Mouse (Mus musculus) liver, adult 2 months (tissue): ENCODE data around the gene Glis3. TPM values are rescaled to one million over a fixed set of nuclear protein-coding genes. Genes with fewer than 3 reads are reported as not detected.

Experiments
- DNase-seq: peaks from one replicate; pipeline ENCODE4 v3.0.0-alpha.2; 2011; ENCODE audit warnings: low read depth, low spot score; ENCODE audit errors: extremely low read depth
- H3K27ac ChIP-seq: fragments of 200-500 bp; replicated peaks from 2 replicates; pipeline ENCODE4 v1.5.1; 2012; ENCODE audit warnings: low read depth, mild to moderate bottlenecking, control low read depth, inconsistent platforms, low read length; ENCODE audit not compliant: insufficient read depth
- H3K27me3 ChIP-seq: fragments of 200-500 bp; 2 replicates; pipeline ENCODE4 v1.6.1; 2012; ENCODE audit warnings: mild to moderate bottlenecking, moderate library complexity, low read length, inconsistent platforms; ENCODE audit not compliant: control insufficient read depth, insufficient read depth
- H3K36me3 ChIP-seq: fragments of 200-500 bp; 2 replicates; pipeline ENCODE4 v1.6.1; 2012; ENCODE audit warnings: low read length, inconsistent platforms; ENCODE audit not compliant: control insufficient read depth, insufficient read depth
- H3K4me1 ChIP-seq: fragments of 200-500 bp; 2 replicates; pipeline ENCODE4 v1.6.1; 2011; ENCODE audit warnings: low read length; ENCODE audit not compliant: control insufficient read depth, insufficient read depth
- H3K4me3 ChIP-seq: fragments of 200-500 bp; 2 replicates; pipeline ENCODE4 v1.5.1; 2011; ENCODE audit warnings: low read depth, mild to moderate bottlenecking, control low read depth, low read length, moderate library complexity; ENCODE audit not compliant: insufficient read depth
- H3K79me2 ChIP-seq: fragments of 200-500 bp; 2 replicates; pipeline ENCODE4 v1.6.1; 2012; ENCODE audit warnings: inconsistent platforms, mild to moderate bottlenecking, low read length, moderate library complexity; ENCODE audit not compliant: control insufficient read depth, insufficient read depth
- H3K9ac ChIP-seq: fragments of 200-500 bp; 2 replicates; pipeline ENCODE4 v1.6.1; 2012; ENCODE audit warnings: low read depth, mild to moderate bottlenecking, control low read depth, inconsistent platforms, low read length
- CTCF ChIP-seq: fragments of 200-500 bp; IDR thresholded peaks from 2 replicates; pipeline ENCODE4 v1.5.1; 2011; ENCODE audit warnings: low read depth, low read length, control low read depth
- POLR2A ChIP-seq: fragments of 200-500 bp; IDR thresholded peaks from 2 replicates; pipeline ENCODE4 v1.6.1; 2011; ENCODE audit warnings: low read length, control low read depth; ENCODE audit not compliant: insufficient read depth; ENCODE audit errors: extremely low read depth
- WGBS: fragments of 180-500 bp; shearing (Covaris S2); methylation state at CpG from one replicate; pipeline ENCODE4 v1.1.7; 2018; 5-methylcytosine and 5-hydroxymethylcytosine counted together
- polyA plus RNA-seq: library from polyadenylated mRNA; depleted of rRNA; stranded (reverse); fragments of >200 nt; gene quantifications from 2 replicates; pipeline ENCODE4 v1.2.3, GENCODE M21; 2012
- total RNA-seq: library from RNA; depleted of rRNA; stranded (reverse); fragments of >200 nt; gene quantifications from 2 replicates; pipeline ENCODE4 v1.2.3, GENCODE M21; 2014

Gene Glis3
- total and polyA plus RNA-seq, 2 experiments: 0.37 to 0.43 TPM

DNA sequence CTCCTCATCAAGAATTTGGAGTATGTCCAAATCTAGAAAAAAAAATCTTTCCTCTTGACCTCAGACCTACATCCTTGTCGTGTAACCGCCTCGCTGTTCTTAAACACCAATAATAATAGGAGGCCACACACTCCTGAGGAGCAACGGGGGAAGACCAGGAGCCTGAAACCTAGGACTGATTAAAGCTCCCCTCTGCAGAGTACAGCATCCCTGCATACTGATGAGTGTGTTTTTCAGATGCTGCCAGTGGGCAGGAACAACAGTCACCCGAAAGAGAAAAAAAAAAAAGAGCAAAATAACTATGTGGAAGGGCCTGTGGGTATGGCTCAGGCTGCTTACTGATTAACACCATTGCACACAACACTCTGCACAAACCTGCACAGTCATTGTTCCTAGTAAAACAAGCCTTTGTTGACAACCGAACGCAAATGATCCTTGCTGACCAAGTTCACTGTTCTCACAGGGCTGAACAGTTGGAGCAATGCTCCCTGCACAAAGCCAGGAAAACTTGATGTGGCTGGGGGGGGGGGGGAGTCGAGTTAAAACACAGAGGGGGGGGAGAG lies 43.8 kb downstream of the Glis3 start:
- H3K79me2 ChIP-seq: no peaks in the 10 kb centered on the region

DNA sequence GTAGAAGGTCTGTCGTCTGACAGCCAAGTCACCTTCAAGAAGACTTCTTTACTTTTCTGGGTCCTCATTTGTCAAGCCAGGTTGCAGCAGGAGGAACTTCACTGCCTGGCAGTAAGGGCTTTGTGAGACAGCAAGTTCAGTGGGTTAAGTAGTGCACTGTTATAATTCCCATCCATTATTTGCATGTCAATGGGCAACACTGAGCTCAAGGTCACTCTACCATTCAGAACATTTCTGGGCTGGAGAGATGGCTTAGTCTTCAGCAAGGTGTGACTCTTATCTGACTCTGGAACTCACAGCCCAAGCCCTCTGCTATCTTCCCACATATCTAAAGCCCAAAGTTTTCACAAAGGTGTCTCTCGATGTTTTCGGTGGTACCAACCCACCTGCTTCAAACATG lies 44.9 kb downstream of the Glis3 start:
- TF ChIP-seq CTCF (no peak), POLR2A (no peak)
- no peak for DNase-seq
- Histone ChIP-seq H3K9ac (no peak overlapping the region), H3K4me3 (no peak overlapping the region), H3K79me2 (no peaks in the 10 kb centered on the region), H3K4me1 (no peaks in the 10 kb centered on the region), H3K27ac (no peak overlapping the region), H3K36me3 (no peaks in the 10 kb centered on the region), H3K27me3 (no peaks in the 10 kb centered on the region; the same call in 1 of the 2 replicates)
- WGBS: 86% methylated on average over 3 of the region's 3 CpGs

More for the DNA sequence above, 43.8 kb downstream of the Glis3 start:
- DNase-seq: no peak
- Histone ChIP-seq H3K4me3 (no peak overlapping the region), H3K4me1 (no peaks in the 10 kb centered on the region), H3K9ac (no peak overlapping the region), H3K27ac (no peak overlapping the region), H3K27me3 (no peaks in the 10 kb centered on the region; the same call in 1 of the 2 replicates), H3K36me3 (no peaks in the 10 kb centered on the region)
- WGBS: 41% methylated on average over 7 of the region's 8 CpGs
- TF ChIP-seq CTCF: no peak
- no peak for TF ChIP-seq POLR2A

DNA sequence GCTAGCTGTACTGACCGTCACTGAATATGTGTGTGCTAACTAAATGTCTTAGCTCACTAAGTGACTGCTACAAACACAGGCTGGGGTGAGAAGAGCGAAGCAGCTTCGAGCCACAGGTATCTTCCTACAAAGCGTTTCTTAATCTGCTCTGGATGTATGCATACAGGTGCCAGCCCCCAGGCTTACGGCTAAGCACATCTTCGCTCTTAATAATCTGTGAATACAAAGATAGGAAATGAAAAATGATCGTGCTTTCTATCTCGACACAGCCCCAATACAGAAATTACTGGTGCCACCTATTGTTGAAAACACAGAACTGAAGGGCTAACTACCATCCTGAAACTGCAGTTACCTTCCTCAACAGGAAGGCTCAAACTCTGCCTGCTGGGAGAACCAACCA lies 51.5 kb downstream of the Glis3 start:
- WGBS: 59% methylated on average over 8 of the region's 8 CpGs
- Histone ChIP-seq H3K36me3 (no peaks in the 10 kb centered on the region), H3K4me1 (no peaks in the 10 kb centered on the region), H3K4me3 (no peak overlapping the region), H3K79me2 (no peaks in the 10 kb centered on the region), H3K27ac (no peak overlapping the region), H3K9ac (no peak overlapping the region), H3K27me3 (no peaks in the 10 kb centered on the region)
- TF ChIP-seq CTCF (no peak), POLR2A (no peak)
- no peak for DNase-seq

DNA sequence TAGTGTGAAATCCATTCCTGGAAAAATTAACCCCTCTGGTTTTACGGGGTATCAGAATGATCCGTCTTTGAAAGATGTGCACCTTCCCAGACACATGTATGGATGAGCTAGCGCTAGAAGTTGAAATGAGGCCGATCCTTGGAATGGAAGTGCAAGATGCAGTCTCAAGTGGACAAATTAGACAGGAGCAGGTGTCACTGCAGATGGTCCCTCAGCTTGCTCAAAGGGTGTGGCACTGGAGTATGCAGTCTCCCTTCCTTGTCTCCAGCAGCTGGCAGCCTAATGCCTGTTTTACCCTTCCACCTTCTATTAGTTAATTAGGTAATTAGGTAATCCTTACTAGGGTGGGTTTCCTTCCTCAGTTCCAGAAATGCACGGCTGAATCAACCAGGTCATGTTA lies 53.7 kb downstream of the Glis3 start:
- no peaks in the 10 kb centered on the region for H3K79me2 ChIP-seq
- H3K36me3 ChIP-seq: no peaks in the 10 kb centered on the region
- H3K4me3 ChIP-seq: no peak overlapping the region
- H3K9ac ChIP-seq: no peak overlapping the region
- H3K4me1 ChIP-seq: no peaks in the 10 kb centered on the region
- 93% methylated on average over 5 of the region's 5 CpGs for WGBS
- TF ChIP-seq POLR2A (no peak), CTCF (no peak)
- no peak overlapping the region for H3K27ac ChIP-seq
- H3K27me3 ChIP-seq: no peaks in the 10 kb centered on the region
- DNase-seq: no peak

DNA sequence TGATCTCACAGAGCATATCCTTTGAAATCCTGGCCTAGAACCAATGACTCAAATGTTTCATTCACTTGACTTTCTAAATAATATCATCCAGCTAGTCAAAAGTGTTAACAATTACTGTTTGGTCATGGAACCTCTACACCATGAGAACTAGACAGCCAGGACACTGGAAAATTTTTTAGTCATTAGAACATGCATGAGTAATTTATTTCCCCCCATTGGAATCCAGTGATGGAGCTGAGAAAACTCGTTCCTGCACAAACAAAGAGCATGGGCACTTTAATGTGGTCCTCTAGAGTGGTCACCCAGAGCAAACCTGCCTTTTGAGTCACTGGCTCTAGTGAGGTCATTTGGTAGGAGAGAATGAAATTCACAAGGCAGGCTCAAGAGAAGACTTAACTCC lies 55.3 kb downstream of the Glis3 start:
- no peak for DNase-seq
- WGBS: 84% methylated on average over 1 of the region's 1 CpGs
- TF ChIP-seq CTCF (no peak), POLR2A (no peak)
- H3K27me3 ChIP-seq: no peaks in the 10 kb centered on the region
- no peak overlapping the region for H3K4me3 ChIP-seq
- no peaks in the 10 kb centered on the region for H3K79me2 ChIP-seq
- no peaks in the 10 kb centered on the region for H3K4me1 ChIP-seq
- no peaks in the 10 kb centered on the region for H3K36me3 ChIP-seq
- no peak overlapping the region for H3K27ac ChIP-seq
- no peak overlapping the region for H3K9ac ChIP-seq

DNA sequence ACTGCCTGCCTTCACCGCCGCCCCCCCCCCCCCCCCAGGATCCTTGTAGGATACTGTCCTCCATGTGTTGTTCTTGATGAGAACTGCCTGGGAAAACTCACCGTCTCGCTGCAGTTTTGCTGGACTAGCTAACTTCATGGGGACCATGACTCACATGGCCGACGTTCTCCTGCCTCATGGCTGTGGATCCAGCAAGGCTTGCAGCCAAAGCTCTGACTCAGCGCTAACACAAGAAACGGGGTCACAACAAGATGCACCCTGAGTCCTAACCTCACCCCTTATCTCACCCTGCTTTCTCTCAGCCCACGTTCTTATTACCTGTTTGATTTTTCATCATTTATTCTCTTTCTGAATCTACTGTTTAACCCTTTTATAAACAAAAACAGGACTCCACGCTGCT lies 56.2 kb downstream of the Glis3 start:
- no peak overlapping the region for H3K9ac ChIP-seq
- no peak for DNase-seq
- WGBS: 71% methylated on average over 10 of the region's 10 CpGs
- H3K79me2 ChIP-seq: no peaks in the 10 kb centered on the region
- no peaks in the 10 kb centered on the region for H3K27me3 ChIP-seq
- H3K36me3 ChIP-seq: no peaks in the 10 kb centered on the region
- TF ChIP-seq POLR2A (no peak), CTCF (no peak)
- H3K4me3 ChIP-seq: no peak overlapping the region
- H3K27ac ChIP-seq: no peak overlapping the region
- no peaks in the 10 kb centered on the region for H3K4me1 ChIP-seq
